Mouse (Mus musculus) neural tube, embryonic 15.5 days (tissue): ENCODE results near the gene Ewsr1. TPM values are rescaled to one million over a fixed set of nuclear protein-coding genes. Genes with fewer than 3 reads are reported as not detected.

Experiments
- ATAC-seq: fragments of 200-750 bp; cut with Nextera tagmentation; 2 replicates; pipeline ENCODE4 v1.8.0; 2017; ENCODE audit warnings: mild to moderate bottlenecking, moderate TSS enrichment, moderate library complexity; ENCODE audit not compliant: low FRiP score
- H3K27ac ChIP-seq: fragments of 300-500 bp; sonication (generic); replicated peaks from 2 replicates; pipeline ENCODE4 v1.5.1; 2015; ENCODE audit warnings: mild to moderate bottlenecking, inconsistent platforms
- H3K27me3 ChIP-seq: fragments of 300-500 bp; sonication (generic); replicated peaks from 2 replicates; pipeline ENCODE4 v1.6.1; 2015; ENCODE audit warnings: inconsistent platforms
- H3K36me3 ChIP-seq: fragments of 300-500 bp; sonication (generic); 2 replicates; pipeline ENCODE4 v1.6.1; 2015; ENCODE audit warnings: inconsistent platforms
- H3K4me1 ChIP-seq: fragments of 300-500 bp; sonication (generic); 2 replicates; pipeline ENCODE4 v1.6.1; 2015; ENCODE audit warnings: inconsistent platforms
- H3K4me2 ChIP-seq: fragments of 300-500 bp; sonication (generic); 2 replicates; pipeline ENCODE4 v1.6.1; 2015; ENCODE audit warnings: inconsistent platforms, mild to moderate bottlenecking, moderate library complexity
- H3K4me3 ChIP-seq: fragments of 300-500 bp; sonication (generic); replicated peaks from 2 replicates; pipeline ENCODE4 v1.5.1; 2015; ENCODE audit warnings: mild to moderate bottlenecking, inconsistent platforms
- H3K9ac ChIP-seq: fragments of 300-500 bp; sonication (generic); replicated peaks from 2 replicates; pipeline ENCODE4 v1.6.1; 2015; ENCODE audit warnings: mild to moderate bottlenecking, inconsistent platforms
- H3K9me3 ChIP-seq: fragments of 300-500 bp; sonication (generic); replicated peaks from 2 replicates; pipeline ENCODE4 v1.6.1; 2016; ENCODE audit warnings: inconsistent platforms
- WGBS: fragments of 180-500 bp; shearing (Covaris S2); methylation state at CpG from one replicate; pipeline ENCODE4 v1.1.7; 2015; ENCODE audit warnings: mixed read lengths; 5-methylcytosine and 5-hydroxymethylcytosine counted together
- microRNA-seq: library from miRNA; unstranded; fragments of <30 nt; microRNA quantifications from one replicate; pipeline ENCODE4, GENCODE M21; 2017
- polyA plus RNA-seq: library from polyadenylated mRNA; unstranded; fragments of >200 nt; fragmentation: Nextera tagmentation; extraction: Ambion mirVana; gene quantifications from 2 replicates; pipeline ENCODE4 v1.2.1, GENCODE M21; 2015

Ewsr1 gene
- polyA plus RNA-seq, 1 experiment from 2014 or later = 533 TPM

- Histone ChIP-seq H3K4me1 (no peaks in the 10 kb centered on the region), H3K27ac (no peak overlapping the region), H3K4me3 (no peak overlapping the region), H3K4me2 (no peak overlapping the region), H3K36me3 (peaks cover 96% of the 10 kb centered on the region), H3K27me3 (no peaks in the 10 kb centered on the region), H3K9me3 (no peaks in the 10 kb centered on the region), H3K9ac (no peak overlapping the region)
- ATAC-seq = no peak
- WGBS = 79% methylated on average over 4 of the region's 4 CpGs
Measured at GRCm38 (mm10) chr11:5035421-5035820, 63.6 kb downstream of the Ewsr1 start.

GRCm38 (mm10) chr11:5033136-5033535 is 65.9 kb downstream of the Ewsr1 start:
- H3K4me3 ChIP-seq = no peak overlapping the region
- no peak overlapping the region for H3K9ac ChIP-seq
- no peak overlapping the region for H3K27ac ChIP-seq
- H3K4me2 ChIP-seq = no peak overlapping the region
- H3K27me3 ChIP-seq = no peaks in the 10 kb centered on the region
- WGBS = 89% methylated on average over 3 of the region's 3 CpGs
- peaks cover 96% of the 10 kb centered on the region for H3K36me3 ChIP-seq
- no peaks in the 10 kb centered on the region for H3K9me3 ChIP-seq
- no peak for ATAC-seq
- no peaks in the 10 kb centered on the region for H3K4me1 ChIP-seq

- 93% methylated on average over 10 of the region's 10 CpGs for WGBS
- H3K9ac ChIP-seq = no peak overlapping the region
- H3K4me1 ChIP-seq = no peaks in the 10 kb centered on the region
Measured at GRCm38 (mm10) chr11:5032706-5033105, 66.4 kb downstream of the Ewsr1 start.

GRCm38 (mm10) chr11:5028228-5028627 is 70.8 kb downstream of the Ewsr1 start:
- H3K27ac ChIP-seq = no peak overlapping the region
- H3K4me1 ChIP-seq = no peaks in the 10 kb centered on the region
- no peak overlapping the region for H3K4me3 ChIP-seq
- H3K27me3 ChIP-seq = no peaks in the 10 kb centered on the region
- H3K4me2 ChIP-seq = no peak overlapping the region
- WGBS = 93% methylated on average over 7 of the region's 7 CpGs
- no peak for ATAC-seq
- peaks cover 95% of the 10 kb centered on the region for H3K36me3 ChIP-seq
- H3K9me3 ChIP-seq = no peaks in the 10 kb centered on the region
- H3K9ac ChIP-seq = no peak overlapping the region

More at GRCm38 (mm10) chr11:5032706-5033105, 66.4 kb downstream of the Ewsr1 start:
- Histone ChIP-seq H3K4me2 (no peak overlapping the region), H3K36me3 (peaks cover 96% of the 10 kb centered on the region), H3K27me3 (no peaks in the 10 kb centered on the region), H3K9me3 (no peaks in the 10 kb centered on the region), H3K4me3 (no peak overlapping the region), H3K27ac (no peak overlapping the region)
- ATAC-seq = no peak

- Histone ChIP-seq H3K9ac (no peak overlapping the region), H3K4me1 (no peaks in the 10 kb centered on the region), H3K27me3 (no peaks in the 10 kb centered on the region), H3K36me3 (peaks cover 83% of the 10 kb centered on the region), H3K9me3 (no peaks in the 10 kb centered on the region), H3K27ac (no peak overlapping the region), H3K4me2 (no peak overlapping the region), H3K4me3 (no peak overlapping the region)
- 97% methylated on average over 1 of the region's 1 CpGs for WGBS
- no peak for ATAC-seq
Measured at GRCm38 (mm10) chr11:5025108-5025507, 74.0 kb downstream of the Ewsr1 start.

Small RNA genes within 50 kb of the gene (microRNA-seq; reads per million reads assigned to microRNA genes)
- not detected for gene Gm47296

Other genes with a start within 250 kb of the Ewsr1 start
- gene Nf2, start 249.7 kb downstream of the Ewsr1 start, polyA plus RNA-seq = 61.9 and 62.2 TPM in 2 replicates
- gene Nipsnap1, start 225.3 kb downstream of the Ewsr1 start, polyA plus RNA-seq = 121 and 137 TPM in 2 replicates
- 43.4 and 46.5 TPM in 2 replicates for gene Thoc5, start 203.9 kb downstream of the Ewsr1 start, polyA plus RNA-seq
- 22.1 and 24.0 TPM in 2 replicates for gene Nefh, start 151.2 kb downstream of the Ewsr1 start, polyA plus RNA-seq
- gene Ap1b1, start 112.4 kb downstream of the Ewsr1 start, polyA plus RNA-seq = 93.8 and 94.4 TPM in 2 replicates
- gene Rasl10a, start 41.1 kb downstream of the Ewsr1 start, polyA plus RNA-seq = 2.8 and 2.9 TPM in 2 replicates
- gene Gas2l1, start 33.9 kb downstream of the Ewsr1 start, polyA plus RNA-seq = 25.9 and 26.0 TPM in 2 replicates
- 40.0 and 41.5 TPM in 2 replicates for gene Rhbdd3, start 340 bp downstream of the Ewsr1 start, polyA plus RNA-seq
- gene Emid1, start 53.0 kb upstream of the Ewsr1 start, polyA plus RNA-seq = 20.1 and 30.6 TPM in 2 replicates
- gene Kremen1, start 162.3 kb upstream of the Ewsr1 start, polyA plus RNA-seq = 5.7 and 10.2 TPM in 2 replicates